Mouse (Mus musculus) liver, embryonic 14.5 days (tissue): ENCODE measurements around the gene G6pc.

Source experiments
- CTCF ChIP-seq: IDR thresholded peaks from 2 replicates; pipeline ENCODE4 v1.5.1; 2016; ENCODE audit warnings: antibody characterized with exemption, low read depth, control low read depth
- EP300 ChIP-seq: IDR thresholded peaks from 2 replicates; pipeline ENCODE4 v1.6.1; 2016; ENCODE audit warnings: antibody characterized with exemption, low read depth

- TF ChIP-seq CTCF = peak; percentile 49
- no peak for TF ChIP-seq EP300
Observed at GRCm38 (mm10) chr11:101347083-101347775, 20.1 kb upstream of the G6pc start.
